11 mouse cellular contexts compared by ENCODE assay signal in genomic region chr3:58166628-58167027, GRCm38 (mm10).
DNase-seq lines count a peak whose midpoint lies in the region; ATAC-seq lines count a peak whose summit lies in the region.
"Had no signal": no experiment of that assay in that cellular context is flagged by ENCODE, and none has a peak within 500 bp of the region (broad histone marks: within the 10 kb centered on the region; RNA-seq: fewer than 3 reads in every experiment).

No protein-coding gene starts in this region.

- ATAC-seq in heart, embryonic 12.5 days (ENCODE audit: insufficient number of reproducible peaks, low FRiP score), result peak; percentile 87
- peak; percentile 12; the same call in 1 of the 2 replicates for ATAC-seq in stomach, embryonic 15.5 days (ENCODE audit: insufficient read depth, low FRiP score, low read depth)
- no peak for ATAC-seq in forebrain, embryonic 13.5 days
- ATAC-seq: CD4-positive, CD25-positive, alpha-beta regulatory T cell, adult 4 months had no signal

- no peak overlapping the region for H3K4me3 ChIP-seq in heart, embryonic 10.5 days
- no peak overlapping the region for H3K4me3 ChIP-seq in heart, embryonic 12.5 days
- no peak overlapping the region for H3K4me3 ChIP-seq in stomach, embryonic 15.5 days (replicated peaks)
- no peak overlapping the region for H3K4me3 ChIP-seq in forebrain, embryonic 13.5 days
- H3K4me3 ChIP-seq: liver, embryonic 13.5 days; megakaryocyte, embryonic 14.5 days had no signal

- H3K9me3 ChIP-seq in heart, embryonic 10.5 days, result no peaks in the 10 kb centered on the region
- no peaks in the 10 kb centered on the region for H3K9me3 ChIP-seq in heart, embryonic 12.5 days (replicated peaks)
- H3K9me3 ChIP-seq in stomach, embryonic 15.5 days, result no peaks in the 10 kb centered on the region
- no peaks in the 10 kb centered on the region for H3K9me3 ChIP-seq in forebrain, embryonic 13.5 days (replicated peaks)
- H3K9me3 ChIP-seq: liver, embryonic 13.5 days had no signal

- no peaks in the 10 kb centered on the region for H3K27me3 ChIP-seq in heart, embryonic 10.5 days (ENCODE audit: insufficient read depth, poor library complexity, severe bottlenecking)
- H3K27me3 ChIP-seq in heart, embryonic 12.5 days (replicated peaks), result no peaks in the 10 kb centered on the region
- no peaks in the 10 kb centered on the region for H3K27me3 ChIP-seq in stomach, embryonic 15.5 days (replicated peaks)
- H3K27me3 ChIP-seq in forebrain, embryonic 13.5 days, result no peaks in the 10 kb centered on the region
- H3K27me3 ChIP-seq: liver, embryonic 13.5 days had no signal

- H3K4me2 ChIP-seq in heart, embryonic 12.5 days, result peak overlapping the region; percentile 9; the same call in 1 of the 2 replicates
- no peak overlapping the region for H3K4me2 ChIP-seq in stomach, embryonic 15.5 days
- H3K4me2 ChIP-seq in forebrain, embryonic 13.5 days, result no peak overlapping the region
- H3K4me2 ChIP-seq: liver, embryonic 13.5 days had no signal

- no peaks in the 10 kb centered on the region for H3K36me3 ChIP-seq in heart, embryonic 10.5 days
- no peaks in the 10 kb centered on the region for H3K36me3 ChIP-seq in heart, embryonic 12.5 days
- H3K36me3 ChIP-seq in stomach, embryonic 15.5 days, result no peaks in the 10 kb centered on the region
- H3K36me3 ChIP-seq in forebrain, embryonic 13.5 days (ENCODE audit: poor library complexity, severe bottlenecking), result no peaks in the 10 kb centered on the region
- H3K36me3 ChIP-seq: liver, embryonic 13.5 days had no signal

- peaks cover 44% of the 10 kb centered on the region for H3K4me1 ChIP-seq in heart, embryonic 10.5 days
- H3K4me1 ChIP-seq in heart, embryonic 12.5 days (replicated peaks), result peaks cover 53% of the 10 kb centered on the region
- no peaks in the 10 kb centered on the region for H3K4me1 ChIP-seq in stomach, embryonic 15.5 days
- peaks cover 12% of the 10 kb centered on the region; the same call in 1 of the 2 replicates for H3K4me1 ChIP-seq in forebrain, embryonic 13.5 days
- H3K4me1 ChIP-seq: liver, embryonic 13.5 days had no signal

- peak; percentile 93 for DNase-seq in heart, embryonic 10.5 days (ENCODE audit: low spot score)
- no peak for DNase-seq in heart, adult 9 months (ENCODE audit: low spot score in 2 of 2)
- DNase-seq in ovary, postnatal 36 days (ENCODE audit: low spot score), result peak; percentile 8
- DNase-seq in ovary, postnatal 14 days (ENCODE audit: low spot score), result no peak
- DNase-seq in right cerebral cortex, adult 2 months (ENCODE audit: low spot score in 2 of 2), result no peak
- DNase-seq: liver, embryonic 13.5 days had no signal

- peak overlapping the region; percentile 60; the same call in 1 of the 2 replicates for H3K27ac ChIP-seq in heart, embryonic 10.5 days
- H3K27ac ChIP-seq in heart, embryonic 12.5 days (ENCODE audit: poor library complexity, severe bottlenecking), result peak overlapping the region; percentile 90
- H3K27ac ChIP-seq in stomach, embryonic 15.5 days, result no peak overlapping the region
- no peak overlapping the region for H3K27ac ChIP-seq in forebrain, embryonic 13.5 days
- H3K27ac ChIP-seq: liver, embryonic 13.5 days had no signal

- H3K9ac ChIP-seq in heart, embryonic 12.5 days, result no peak overlapping the region
- H3K9ac ChIP-seq in stomach, embryonic 15.5 days, result no peak overlapping the region
- H3K9ac ChIP-seq in forebrain, embryonic 13.5 days, result no peak overlapping the region
- H3K9ac ChIP-seq: liver, embryonic 13.5 days had no signal

- WGBS in heart, embryonic 10.5 days, result 14% methylated on average over 2 of the region's 2 CpGs
- WGBS in heart, embryonic 12.5 days, result 1% methylated on average over 2 of the region's 2 CpGs
- WGBS in stomach, embryonic 15.5 days, result 29% methylated on average over 2 of the region's 2 CpGs
- WGBS in forebrain, embryonic 13.5 days, result 61% methylated on average over 2 of the region's 2 CpGs

Comparison
In these comparisons a context has a peak if more than half of its experiments do, and no peak if none do; other contexts are left out.
1. DNase-seq: peak in heart, embryonic 10.5 days (single experiment) and ovary, postnatal 36 days (single experiment); none in heart, adult 9 months (0 of 2), ovary, postnatal 14 days (single experiment) and right cerebral cortex, adult 2 months (0 of 2).
2. H3K27ac ChIP-seq: peak in heart, embryonic 10.5 days (single experiment) and heart, embryonic 12.5 days (single experiment); none in stomach, embryonic 15.5 days (single experiment) and forebrain, embryonic 13.5 days (single experiment).